Mouse (Mus musculus) cortical plate, adult 2 months (tissue): ENCODE data around the gene Tmem121. TPM values are rescaled to one million over a fixed set of nuclear protein-coding genes. Genes with fewer than 3 reads are reported as not detected.
A peak's percentile ranks its signal among the peaks of the same experiment; 100 is the strongest.

Experiments
- H3K27ac ChIP-seq: fragments of 200-500 bp; 2 replicates; pipeline ENCODE4 v1.5.1; 2012; ENCODE audit warnings: low read length, control low read depth, inconsistent platforms; ENCODE audit not compliant: insufficient read depth
- H3K4me1 ChIP-seq: fragments of 200-500 bp; 2 replicates; pipeline ENCODE4 v1.6.1; 2011; ENCODE audit warnings: low read length; ENCODE audit not compliant: control insufficient read depth, insufficient read depth
- H3K4me3 ChIP-seq: fragments of 200-500 bp; 2 replicates; pipeline ENCODE4 v1.5.1; 2011; ENCODE audit warnings: mild to moderate bottlenecking, low read length, control low read depth; ENCODE audit not compliant: insufficient read depth
- CTCF ChIP-seq: fragments of 200-500 bp; IDR thresholded peaks from 2 replicates; pipeline ENCODE4 v1.5.1; 2011; ENCODE audit warnings: mild to moderate bottlenecking, control low read depth, low read length; ENCODE audit not compliant: insufficient read depth; ENCODE audit errors: extremely low read depth
- POLR2A ChIP-seq: fragments of 200-500 bp; IDR thresholded peaks from 2 replicates; pipeline ENCODE4 v1.6.1; 2011; ENCODE audit warnings: mild to moderate bottlenecking, low read length, control low read depth; ENCODE audit not compliant: insufficient read depth; ENCODE audit errors: extremely low read depth
- polyA plus RNA-seq: library from polyadenylated mRNA; depleted of rRNA; stranded (reverse); fragments of >200 nt; gene quantifications from 2 replicates; pipeline ENCODE4 v1.2.3, GENCODE M21; 2012

The Tmem121 gene
- polyA plus RNA-seq, 1 experiment = 40.7 TPM

DNA sequence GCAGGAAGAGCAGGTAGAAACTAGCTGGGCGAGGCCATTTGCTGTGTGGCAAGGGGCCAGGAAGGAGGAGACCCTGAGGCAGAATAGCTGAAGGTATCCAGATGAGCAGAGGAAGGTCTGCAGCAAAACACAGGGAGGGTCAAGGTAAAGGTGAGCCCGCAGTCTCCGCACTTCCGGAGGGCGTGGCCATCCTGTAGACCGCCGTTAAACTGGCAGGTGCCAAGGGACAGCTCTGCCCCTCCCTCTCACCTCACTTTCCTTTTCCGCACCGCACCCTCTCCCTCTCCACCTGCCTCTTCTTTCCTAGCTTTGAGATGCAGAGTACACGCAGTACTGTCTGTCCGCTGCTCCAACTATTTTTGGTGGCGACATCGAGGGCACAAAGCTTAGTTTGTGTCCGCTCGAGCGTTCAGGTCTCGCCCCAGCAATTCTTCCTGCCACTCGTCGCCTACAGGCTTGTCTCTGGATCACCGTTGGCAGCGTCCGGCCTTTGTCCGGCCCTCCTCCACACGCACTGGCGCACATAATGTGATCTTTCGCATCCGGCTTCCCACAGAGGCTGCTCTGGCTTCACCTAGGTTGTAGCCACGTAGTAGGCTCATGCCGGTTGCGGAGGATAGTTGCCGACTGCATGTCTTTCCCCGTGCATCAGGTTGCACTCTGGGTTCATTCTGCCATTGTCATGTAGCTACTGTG, 30.5 kb upstream of the Tmem121 start:
- H3K4me3 ChIP-seq = peak overlapping the region; percentile 37

DNA sequence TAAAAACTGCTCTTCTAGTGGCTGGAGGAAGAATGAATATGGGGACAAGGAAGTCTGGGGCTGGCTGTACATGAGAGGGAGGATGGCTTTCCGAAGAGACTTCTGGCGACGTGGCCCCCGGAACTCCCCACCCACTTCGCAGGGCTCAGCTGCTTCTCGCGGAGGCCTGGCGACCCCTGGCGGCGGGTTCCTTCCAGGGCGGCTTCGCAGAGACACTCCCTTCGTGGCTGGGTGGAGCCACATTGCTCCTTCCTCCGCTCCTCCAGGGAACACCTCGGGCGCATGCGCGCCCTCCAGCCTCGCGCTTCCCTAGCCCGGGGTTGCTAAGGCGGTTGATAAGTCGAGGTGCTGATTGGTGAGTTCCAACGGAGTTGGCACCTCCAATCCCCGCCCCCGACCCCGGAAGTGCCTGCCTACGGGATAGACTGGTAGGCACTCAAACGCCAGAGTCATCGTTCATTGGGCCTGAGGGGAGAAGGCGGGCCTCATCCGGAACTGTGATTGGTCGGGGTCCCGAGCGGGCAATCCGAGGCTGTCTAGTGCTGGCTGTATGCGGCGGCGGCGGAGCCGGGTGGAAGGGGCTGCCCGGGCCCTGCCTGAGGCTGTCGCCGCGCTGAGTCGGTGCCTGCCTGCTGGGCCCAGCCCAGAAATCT, 29.7 kb upstream of the Tmem121 start, which contains the start of gene Tedc1:
TSS of gene Tedc1 (plus strand) at position 535 of the 653 bp plus-strand sequence.
- Histone ChIP-seq H3K4me1 (no peaks in the 10 kb centered on the region), H3K27ac (peak within 1 kb of the TSS; percentile 14), H3K4me3 (peak within 1 kb of the TSS; percentile 37)
- TF ChIP-seq CTCF = peak; percentile 77
- TF ChIP-seq POLR2A = peak; percentile 41; the same call in 1 of the 2 replicates

More for the DNA sequence above, 30.5 kb upstream of the Tmem121 start:
- no peaks in the 10 kb centered on the region for H3K4me1 ChIP-seq
- TF ChIP-seq CTCF = no peak
- TF ChIP-seq POLR2A = no peak
- peak overlapping the region; percentile 14 for H3K27ac ChIP-seq

DNA sequence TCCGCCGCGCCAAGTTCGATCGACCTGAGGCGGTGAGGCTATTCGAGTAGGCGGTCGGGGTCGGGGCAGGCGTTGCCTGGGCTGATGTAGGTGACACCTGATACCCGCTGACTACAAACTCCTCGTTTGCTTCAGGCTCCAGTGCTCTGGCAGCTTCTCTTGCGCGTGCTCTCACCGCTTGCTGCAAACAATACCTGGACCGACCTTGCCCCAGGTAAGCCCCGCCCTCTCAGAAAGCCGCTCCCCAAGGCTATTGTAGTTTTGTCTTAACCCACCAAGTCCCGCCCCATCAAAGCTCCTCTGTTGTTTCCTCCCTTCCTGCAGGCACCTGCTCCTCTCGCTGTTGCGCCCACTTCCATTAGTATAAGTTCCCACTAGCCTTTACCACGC, 29.2 kb upstream of the Tmem121 start:
- no peak overlapping the region for H3K27ac ChIP-seq
- no peak for TF ChIP-seq CTCF
- no peak for TF ChIP-seq POLR2A
- H3K4me3 ChIP-seq = peak overlapping the region; percentile 19
- H3K4me1 ChIP-seq = no peaks in the 10 kb centered on the region

DNA sequence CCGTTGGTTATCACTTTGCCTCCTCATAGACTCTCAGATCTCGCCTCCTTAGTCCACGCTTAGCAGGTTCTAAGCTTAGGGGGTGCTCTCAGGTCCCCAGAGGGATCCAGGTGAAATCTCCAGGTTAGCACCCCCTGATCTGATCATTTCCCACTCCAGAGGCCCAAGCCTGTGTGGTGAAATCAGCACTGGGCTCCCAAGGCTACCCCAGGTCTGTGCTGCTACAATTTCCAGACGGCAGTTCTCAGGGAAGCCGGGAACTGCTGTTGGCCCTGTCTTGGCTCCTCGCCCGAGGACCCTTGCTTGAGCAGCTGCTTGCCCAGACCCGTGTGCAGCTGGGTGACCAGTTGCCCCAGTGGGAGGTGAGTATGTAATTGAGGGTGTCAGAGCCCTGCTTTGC, 28.7 kb upstream of the Tmem121 start:
- no peak overlapping the region for H3K4me3 ChIP-seq
- TF ChIP-seq CTCF = no peak
- TF ChIP-seq POLR2A = no peak

DNA sequence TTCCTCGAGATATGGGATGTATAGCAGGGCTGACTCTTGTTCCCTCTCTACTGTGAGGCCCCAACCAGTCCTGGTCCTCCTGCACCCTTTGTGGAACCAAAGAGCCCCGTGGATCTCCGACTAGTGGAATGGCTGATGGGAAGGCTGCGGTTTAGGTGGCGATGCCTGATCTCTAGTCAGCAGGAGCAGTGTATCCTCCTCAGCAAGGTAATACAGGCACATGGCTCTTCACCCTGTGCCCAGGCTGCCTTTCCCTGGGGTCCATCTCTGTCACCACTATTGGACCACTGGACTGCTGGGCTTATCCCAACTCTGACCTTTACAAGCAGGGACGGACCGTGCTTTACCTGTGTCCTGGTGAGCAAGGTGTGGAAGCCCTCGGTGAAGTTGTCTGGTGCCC, 28.2 kb upstream of the Tmem121 start:
- Histone ChIP-seq H3K27ac (no peak overlapping the region), H3K4me3 (no peak overlapping the region), H3K4me1 (no peaks in the 10 kb centered on the region)
- TF ChIP-seq CTCF = no peak
- TF ChIP-seq POLR2A = no peak

More for the DNA sequence above, 28.7 kb upstream of the Tmem121 start:
- no peaks in the 10 kb centered on the region for H3K4me1 ChIP-seq
- H3K27ac ChIP-seq = no peak overlapping the region

DNA sequence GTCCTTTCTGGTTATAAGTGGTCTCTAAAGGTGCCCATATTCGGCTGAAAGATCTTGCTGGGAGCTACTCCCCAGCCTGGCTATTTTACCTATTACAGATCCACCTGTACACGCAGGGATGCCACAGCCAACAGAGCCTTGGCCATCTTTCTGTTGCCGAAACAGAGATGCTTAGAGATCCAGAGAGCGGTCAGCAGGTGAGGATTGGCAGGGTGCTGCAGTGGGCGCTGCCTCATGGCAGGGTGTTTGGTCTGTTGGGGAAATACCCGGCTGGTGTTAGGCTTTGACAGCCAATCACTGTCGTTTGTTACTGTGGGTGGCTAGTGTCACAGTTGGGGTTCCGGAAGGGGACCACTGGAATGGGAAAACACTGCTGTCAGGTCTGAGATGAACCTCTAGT, 27.8 kb upstream of the Tmem121 start:
- no peaks in the 10 kb centered on the region for H3K4me1 ChIP-seq
- H3K4me3 ChIP-seq = no peak overlapping the region
- H3K27ac ChIP-seq = no peak overlapping the region
- no peak for TF ChIP-seq POLR2A
- no peak for TF ChIP-seq CTCF

DNA sequence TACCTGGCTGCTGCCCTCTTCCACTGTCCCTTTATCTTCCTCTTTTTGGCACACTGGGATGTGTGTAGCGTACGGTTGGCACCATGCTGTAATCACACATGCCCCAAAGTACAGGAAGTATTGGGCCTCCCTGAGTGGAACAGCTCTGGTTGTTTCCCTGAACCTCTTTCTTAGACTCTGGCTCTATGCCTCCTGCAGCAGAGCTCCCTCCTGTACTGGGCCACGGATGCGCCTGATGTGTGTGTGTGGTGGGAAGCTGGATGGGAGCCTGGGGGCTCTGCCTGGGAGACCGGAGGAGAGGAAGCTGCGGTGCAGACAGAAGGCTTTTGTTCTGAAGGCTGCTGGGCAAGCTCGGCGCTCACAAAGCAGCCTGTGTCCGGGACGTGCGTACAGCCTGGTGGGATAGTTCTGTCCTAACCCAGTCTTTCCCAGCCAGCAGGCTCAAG, 22.1 kb upstream of the Tmem121 start:
- Histone ChIP-seq H3K4me3 (no peak overlapping the region), H3K27ac (peak overlapping the region; percentile 74; the same call in 1 of the 2 replicates), H3K4me1 (no peaks in the 10 kb centered on the region)
- TF ChIP-seq POLR2A (no peak), CTCF (no peak)

DNA sequence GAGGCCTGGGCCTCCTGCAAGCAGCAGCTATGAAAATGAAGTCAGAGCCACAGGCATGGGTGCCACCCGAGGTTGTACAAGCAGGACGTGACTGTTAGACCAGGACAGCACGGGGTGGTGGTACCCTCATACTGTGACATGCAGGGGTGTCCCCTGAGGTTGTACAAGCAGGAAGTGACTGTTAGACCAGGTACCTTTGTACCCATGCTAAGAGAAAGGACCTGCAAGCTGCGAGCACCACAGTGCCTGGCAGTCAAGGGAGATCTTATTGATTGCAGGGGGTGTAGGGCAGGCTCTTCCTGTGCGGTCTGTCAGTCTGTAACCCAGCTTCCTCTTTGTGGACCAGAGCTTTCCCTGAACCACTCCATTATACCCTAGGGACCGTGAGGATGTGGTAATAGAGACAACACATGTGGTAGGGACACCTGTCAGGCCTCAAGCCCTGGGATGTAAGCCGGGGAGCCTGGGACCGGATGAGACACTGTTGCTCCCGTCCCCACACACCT, 17.6 kb upstream of the Tmem121 start:
- Histone ChIP-seq H3K4me1 (no peaks in the 10 kb centered on the region), H3K4me3 (no peak overlapping the region), H3K27ac (no peak overlapping the region)
- no peak for TF ChIP-seq POLR2A
- TF ChIP-seq CTCF = no peak

DNA sequence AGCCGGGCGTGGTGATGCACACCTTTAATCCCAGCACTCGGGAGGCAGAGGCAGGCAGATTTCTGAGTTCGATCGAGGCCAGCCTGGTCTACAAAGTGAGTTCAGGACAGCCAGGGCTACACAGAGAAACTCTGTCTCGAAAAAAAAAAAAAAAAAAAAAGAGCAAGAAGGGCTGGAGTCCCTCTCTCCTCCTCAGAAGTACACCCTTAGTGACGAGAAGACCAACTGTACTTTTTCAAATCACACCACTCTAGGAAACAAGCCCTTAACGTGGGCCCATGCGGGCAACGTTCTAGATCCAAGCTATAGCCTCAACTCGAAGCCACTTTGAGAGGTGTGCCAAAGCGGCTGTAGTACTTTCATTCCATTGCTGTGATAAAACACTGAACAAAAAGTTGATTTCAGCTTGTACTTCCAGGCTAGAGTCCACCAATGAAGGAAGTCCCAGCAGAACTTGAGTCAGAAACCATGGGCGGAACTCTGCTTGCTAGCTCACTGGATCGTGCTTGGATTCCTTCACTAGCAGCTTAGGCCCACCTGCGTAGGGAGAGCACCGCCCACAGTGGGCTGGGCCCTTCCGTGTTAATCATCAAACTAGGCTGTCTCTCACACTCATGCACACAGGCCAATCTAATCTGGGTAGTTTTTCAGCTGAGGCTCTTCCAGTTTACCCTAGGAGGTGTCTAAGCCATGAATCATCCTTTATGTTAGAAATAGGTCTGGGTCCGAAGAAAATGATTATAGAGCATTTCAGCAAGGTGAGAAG, 8.6 kb upstream of the Tmem121 start:
- H3K27ac ChIP-seq = no peak overlapping the region
- no peaks in the 10 kb centered on the region for H3K4me1 ChIP-seq
- no peak for TF ChIP-seq CTCF
- no peak for TF ChIP-seq POLR2A
- no peak overlapping the region for H3K4me3 ChIP-seq
